Mouse (Mus musculus) retina, postnatal 7 days (tissue): Measurements from ENCODE around the gene Zfp943.
"Not testable (repeated sequence)": the region's sequence is repeated elsewhere in the genome, so short reads cannot be mapped to it uniquely, and the experiment has no call there.

ENCODE experiments used
- DNase-seq: peaks from one replicate; pipeline ENCODE4 v3.0.0-alpha.2; 2012; ENCODE audit warnings: low read depth, low spot score

The Zfp943 gene

GRCm38 (mm10) chr17:21962107-21962907 is at the start of gene Zfp943, which contains the start of gene Zfp942:
Gene Zfp943, plus strand, starts transcription at chr17:21962552.
Gene Zfp942, minus strand, starts transcription at chr17:21962464.
- DNase-seq, result peak; percentile 57

GRCm38 (mm10) chr17:21963302-21963701 is 950 bp downstream of the Zfp943 start:
- DNase-seq, result no peak

GRCm38 (mm10) chr17:22035594-22035993 is 73.2 kb downstream of the Zfp943 start:
- not testable (repeated sequence) for DNase-seq

- DNase-seq, result no peak
Measured at GRCm38 (mm10) chr17:22049403-22049802, 87.1 kb downstream of the Zfp943 start.

- DNase-seq, result no peak
Measured at GRCm38 (mm10) chr17:22053211-22053610, 90.9 kb downstream of the Zfp943 start.

GRCm38 (mm10) chr17:22081031-22081631 is 118.8 kb downstream of the Zfp943 start:
- peak; percentile 49 for DNase-seq

GRCm38 (mm10) chr17:22083224-22083623 is 120.9 kb downstream of the Zfp943 start:
- DNase-seq, result peak; percentile 23

GRCm38 (mm10) chr17:22118770-22119169 is 156.4 kb downstream of the Zfp943 start:
- DNase-seq, result no peak
